9 mouse cellular contexts compared by ENCODE assay signal in the genomic region with DNA sequence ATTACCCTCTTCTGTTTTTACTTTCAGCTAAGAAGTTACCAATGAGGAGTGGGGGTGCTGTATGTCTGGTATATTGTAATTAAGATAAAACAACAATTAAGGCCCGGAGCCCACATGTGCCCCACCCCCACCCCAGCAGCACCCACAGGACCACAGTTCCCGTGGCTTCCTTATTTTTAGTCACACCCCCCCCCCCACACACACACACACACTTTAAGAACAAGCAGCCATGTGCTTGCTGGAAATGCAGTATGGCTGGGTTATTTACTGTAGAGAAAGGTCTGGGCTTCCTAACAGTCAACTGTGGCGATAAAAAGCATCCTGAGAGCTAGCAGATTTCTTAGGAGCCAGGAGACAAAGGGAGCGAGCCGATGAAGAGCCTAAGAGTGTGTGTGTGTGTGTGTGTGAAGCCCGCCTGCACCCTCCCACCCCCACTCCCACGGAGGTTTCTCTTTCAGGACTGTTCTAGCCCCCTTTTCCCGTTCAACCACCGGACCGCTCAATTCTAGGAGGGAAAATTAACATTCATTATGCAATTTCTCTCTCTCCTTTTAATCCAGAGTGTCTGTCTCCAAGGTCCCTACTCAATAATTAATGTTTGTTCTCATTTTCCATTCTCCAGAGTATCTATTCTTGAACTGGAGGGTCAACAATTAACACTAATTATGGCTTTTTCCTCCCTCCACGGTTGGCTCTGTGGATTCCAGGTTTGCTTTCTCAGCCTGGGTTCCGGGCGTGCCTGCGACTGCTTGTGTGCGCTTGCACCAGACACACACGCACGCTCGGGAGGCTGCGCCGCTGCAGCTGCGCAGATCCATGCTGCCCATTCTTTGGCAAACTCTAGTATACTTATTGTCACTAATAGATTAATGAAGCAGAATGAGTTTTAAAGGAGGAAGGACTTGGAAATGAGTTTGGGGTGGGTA. TPM values are rescaled to one million over a fixed set of nuclear protein-coding genes. Genes with fewer than 3 reads are reported as not detected.
DNase-seq lines count a peak whose midpoint lies in the region; TF ChIP-seq lines count a peak whose summit lies in the region.
"Had no signal": no experiment of that assay in that cellular context is flagged by ENCODE, and none has a peak within 500 bp of the region (broad histone marks: within the 10 kb centered on the region; RNA-seq: fewer than 3 reads in every experiment).

No protein-coding gene starts in this region.

- no peaks in the 10 kb centered on the region for H3K36me3 ChIP-seq in hindbrain, embryonic 10.5 days
- no peaks in the 10 kb centered on the region for H3K36me3 ChIP-seq in midbrain, embryonic 10.5 days

- H3K27ac ChIP-seq in gastrocnemius, adult 2 months: no peak overlapping the region; the same call in 1 of the 2 replicates
- peak overlapping the region; percentile 84 for H3K27ac ChIP-seq in hindbrain, embryonic 10.5 days
- H3K27ac ChIP-seq in midbrain, embryonic 10.5 days (replicated peaks): peak overlapping the region; percentile 78

- H3K4me3 ChIP-seq in gastrocnemius, adult 2 months: peak overlapping the region; percentile 59
- peak overlapping the region; percentile 29 for H3K4me3 ChIP-seq in hindbrain, embryonic 10.5 days
- peak overlapping the region; percentile 29; the same call in 1 of the 2 replicates for H3K4me3 ChIP-seq in midbrain, embryonic 10.5 days

- WGBS in hindbrain, embryonic 10.5 days: 58% methylated on average over 21 of the region's 21 CpGs
- 53% methylated on average over 21 of the region's 21 CpGs for WGBS in midbrain, embryonic 10.5 days

- H3K27me3 ChIP-seq in hindbrain, embryonic 10.5 days (ENCODE audit: insufficient read depth, poor library complexity, severe bottlenecking): no peaks in the 10 kb centered on the region
- H3K27me3 ChIP-seq in midbrain, embryonic 10.5 days (ENCODE audit: low read depth, poor library complexity, severe bottlenecking): no peaks in the 10 kb centered on the region; the same call in none of the 2 replicates

- no peaks in the 10 kb centered on the region for H3K9me3 ChIP-seq in hindbrain, embryonic 10.5 days
- no peaks in the 10 kb centered on the region for H3K9me3 ChIP-seq in midbrain, embryonic 10.5 days (replicated peaks)

- no peak for TF ChIP-seq CTCF in gastrocnemius, adult 2 months (IDR thresholded peaks at IDR 0.05)

- intact Hi-C loops in gastrocnemius, adult 2 months (cut with DNase I): no loop called here

- H3K4me1 ChIP-seq in hindbrain, embryonic 10.5 days (replicated peaks): peaks cover 23% of the 10 kb centered on the region
- H3K4me1 ChIP-seq in midbrain, embryonic 10.5 days: peaks cover 19% of the 10 kb centered on the region

- no peak for DNase-seq in gastrocnemius, adult 2 months
- DNase-seq in gastrocnemius, postnatal 10 days: no peak
- DNase-seq in Muller cell, postnatal 12 days (ENCODE audit: inconsistent ontology term): peak; percentile 40
- DNase-seq in hindbrain, embryonic 10.5 days (ENCODE audit: low spot score): peak; percentile 28
- no peak for DNase-seq in midbrain, embryonic 10.5 days (ENCODE audit: low spot score)
- no peak for DNase-seq in spleen, postnatal 36 days (ENCODE audit: low spot score in 2 of 2)
- DNase-seq in c-Kit-positive CD71-positive TER-119-positive erythroid progenitor cells, embryonic 14.5 days (ENCODE audit: low spot score): no peak
- no peak for DNase-seq in cerebellum, adult 8-10 months

RNA-seq across cellular contexts. Expression of gene Gm973, which starts 58.5 kb away (rescaled TPM):
- 1 to 10 TPM in 1 of 2 experiments, under 1 TPM in 1; 0.75 to 1.7 TPM for total RNA-seq in gastrocnemius, adult 2 months (2021)
- total RNA-seq in gastrocnemius, postnatal 10 days (2021): 1 to 10 TPM in 1 of 2 experiments, under 1 TPM in 1; 0.81 to 1.2 TPM
- polyA plus RNA-seq in hindbrain, embryonic 10.5 days (2016; fragmentation: Nextera tagmentation; extraction: Ambion mirVana): 9.0 TPM in 2 replicates
- 9.0 and 9.4 TPM in 2 replicates for polyA plus RNA-seq in midbrain, embryonic 10.5 days (2016; fragmentation: Nextera tagmentation; extraction: Ambion mirVana)
- total RNA-seq: neutrophil, adult 5-6 weeks had no signal

Comparison
In these comparisons a context has a peak if more than half of its experiments do, and no peak if none do; other contexts are left out.
1. DNase-seq: peak in Muller cell, postnatal 12 days (single experiment) and hindbrain, embryonic 10.5 days (single experiment); none in gastrocnemius, adult 2 months (single experiment), gastrocnemius, postnatal 10 days (single experiment), midbrain, embryonic 10.5 days (single experiment), spleen, postnatal 36 days (0 of 2), c-Kit-positive CD71-positive TER-119-positive erythroid progenitor cells, embryonic 14.5 days (single experiment) and cerebellum, adult 8-10 months (single experiment).
2. Peak in every context shown above with its lines, with median percentiles within 50 percentile points of each other: H3K4me3 ChIP-seq.